Mouse (Mus musculus) heart, embryonic 15.5 days (tissue): ENCODE results near the gene Nsmce4a. TPM values are rescaled to one million over a fixed set of nuclear protein-coding genes. Genes with fewer than 3 reads are reported as not detected.

ENCODE experiments used
- ATAC-seq: fragments of 200-750 bp; cut with Nextera tagmentation; replicated peaks from 2 replicates; pipeline ENCODE4 v1.8.0; 2017; ENCODE audit warnings: low read depth, moderate TSS enrichment; ENCODE audit not compliant: insufficient number of reproducible peaks, insufficient read depth, low FRiP score
- H3K27ac ChIP-seq: fragments of 300-500 bp; sonication (generic); 2 replicates; pipeline ENCODE4 v1.5.1; 2015; ENCODE audit warnings: mild to moderate bottlenecking, inconsistent platforms
- H3K27me3 ChIP-seq: fragments of 300-500 bp; sonication (generic); 2 replicates; pipeline ENCODE4 v1.6.1; 2015; ENCODE audit warnings: inconsistent platforms
- H3K36me3 ChIP-seq: fragments of 300-500 bp; sonication (generic); 2 replicates; pipeline ENCODE4 v1.6.1; 2015; ENCODE audit warnings: mild to moderate bottlenecking, inconsistent platforms
- H3K4me1 ChIP-seq: fragments of 300-500 bp; sonication (generic); replicated peaks from 2 replicates; pipeline ENCODE4 v1.6.1; 2015; ENCODE audit warnings: inconsistent platforms
- H3K4me2 ChIP-seq: fragments of 300-500 bp; sonication (generic); 2 replicates; pipeline ENCODE4 v1.6.1; 2015; ENCODE audit warnings: inconsistent platforms, mild to moderate bottlenecking, moderate library complexity
- H3K4me3 ChIP-seq: fragments of 300-500 bp; sonication (generic); 2 replicates; pipeline ENCODE4 v1.5.1; 2015; ENCODE audit warnings: mild to moderate bottlenecking, inconsistent platforms
- H3K9ac ChIP-seq: fragments of 300-500 bp; sonication (generic); 2 replicates; pipeline ENCODE4 v1.6.1; 2015; ENCODE audit warnings: mild to moderate bottlenecking, inconsistent platforms
- H3K9me3 ChIP-seq: fragments of 300-500 bp; sonication (generic); replicated peaks from 2 replicates; pipeline ENCODE4 v1.6.1; 2016; ENCODE audit warnings: inconsistent platforms
- WGBS: fragments of 180-500 bp; shearing (Covaris S2); methylation state at CpG from one replicate; pipeline ENCODE4 v1.1.7; 2015; ENCODE audit warnings: mixed read lengths; 5-methylcytosine and 5-hydroxymethylcytosine counted together
- polyA plus RNA-seq: library from polyadenylated mRNA; unstranded; fragments of >200 nt; fragmentation: Nextera tagmentation; extraction: Ambion mirVana; gene quantifications from 2 replicates; pipeline ENCODE4 v1.2.1, GENCODE M21; 2015

Gene Nsmce4a
- polyA plus RNA-seq, 1 experiment from 2014 or later: 115 TPM

DNA sequence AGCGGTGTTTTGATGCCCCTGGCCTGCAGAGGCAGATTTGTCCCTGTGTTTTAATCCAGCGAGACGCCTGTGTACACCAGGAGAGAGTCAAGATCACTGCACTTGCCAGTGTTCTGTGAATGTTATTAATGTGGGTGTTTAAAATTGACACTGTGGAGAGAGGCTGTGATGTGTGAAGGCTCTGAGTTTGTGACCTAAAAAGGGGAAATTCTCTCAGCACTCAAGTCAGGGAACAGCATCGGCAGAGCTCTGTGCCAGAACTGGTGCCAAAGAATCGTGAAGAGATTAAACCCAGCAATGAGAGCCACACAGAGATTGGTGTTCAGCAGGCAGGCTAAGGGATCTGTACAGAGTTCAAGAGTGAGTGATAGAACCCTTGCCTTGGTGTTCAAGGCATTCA lies 17.3 kb downstream of the Nsmce4a start:
- no peak for ATAC-seq

DNA sequence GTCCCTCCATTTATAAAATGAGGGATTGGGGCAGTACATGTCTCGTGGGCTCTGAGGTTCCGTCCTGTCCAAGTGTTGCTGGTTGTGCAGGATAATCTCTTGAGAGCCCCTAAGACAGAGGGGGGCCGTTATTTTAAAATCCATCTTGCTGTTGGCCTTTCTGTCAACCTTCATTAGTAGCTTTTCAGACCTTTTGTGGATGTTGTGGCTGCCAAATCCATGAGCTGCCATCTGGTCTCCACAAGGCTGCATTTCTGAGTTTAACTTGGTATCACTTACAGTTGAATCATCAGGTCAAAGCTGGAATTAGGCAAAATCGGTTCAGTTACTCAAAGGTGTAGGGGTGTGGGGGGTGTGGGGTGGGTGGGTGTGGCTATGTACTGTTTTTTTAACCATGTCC lies 19.6 kb downstream of the Nsmce4a start:
- Histone ChIP-seq H3K27me3 (no peaks in the 10 kb centered on the region), H3K4me3 (no peak overlapping the region), H3K4me1 (peaks cover 11% of the 10 kb centered on the region), H3K9ac (no peak overlapping the region), H3K4me2 (no peak overlapping the region), H3K27ac (0 out of 2 replicates have a peak overlapping the region, but pooled peaks have one; percentile 4), H3K36me3 (no peaks in the 10 kb centered on the region), H3K9me3 (no peaks in the 10 kb centered on the region)
- ATAC-seq: no peak
- 83% methylated on average over 4 of the region's 4 CpGs for WGBS

More for the DNA sequence above, 17.3 kb downstream of the Nsmce4a start:
- 55% methylated on average over 5 of the region's 5 CpGs for WGBS
- Histone ChIP-seq H3K36me3 (no peaks in the 10 kb centered on the region), H3K4me1 (peaks cover 11% of the 10 kb centered on the region), H3K9me3 (no peaks in the 10 kb centered on the region), H3K4me3 (no peak overlapping the region), H3K27me3 (no peaks in the 10 kb centered on the region), H3K27ac (0 out of 2 replicates have a peak overlapping the region, but pooled peaks have one; percentile 16), H3K9ac (no peak overlapping the region), H3K4me2 (no peak overlapping the region)

DNA sequence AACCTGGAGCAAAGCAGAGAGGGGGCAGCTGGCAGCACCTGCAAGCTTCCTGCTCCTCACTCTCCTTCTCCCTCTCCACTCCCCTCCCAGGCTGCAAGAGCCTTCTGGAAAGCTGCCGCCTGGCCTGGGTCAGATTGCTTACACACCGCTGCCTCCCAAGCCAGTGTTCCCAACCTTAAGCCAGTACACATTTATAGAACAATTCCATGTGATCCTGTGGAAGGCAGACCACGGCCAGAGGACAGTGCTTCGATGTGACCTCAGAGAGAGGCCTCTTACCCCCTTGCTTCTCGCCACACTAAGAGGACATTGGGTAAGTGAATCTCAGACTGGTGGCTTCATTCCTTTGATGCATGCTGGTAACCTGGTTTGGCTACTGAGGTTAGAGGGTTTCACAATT lies 20.1 kb downstream of the Nsmce4a start:
- Histone ChIP-seq H3K4me1 (peaks cover 11% of the 10 kb centered on the region), H3K9me3 (no peaks in the 10 kb centered on the region), H3K36me3 (no peaks in the 10 kb centered on the region), H3K4me2 (no peak overlapping the region), H3K9ac (no peak overlapping the region), H3K27ac (peak overlapping the region; percentile 4; the same call in 1 of the 2 replicates), H3K27me3 (no peaks in the 10 kb centered on the region), H3K4me3 (no peak overlapping the region)
- 38% methylated on average over 5 of the region's 5 CpGs for WGBS
- no peak for ATAC-seq

DNA sequence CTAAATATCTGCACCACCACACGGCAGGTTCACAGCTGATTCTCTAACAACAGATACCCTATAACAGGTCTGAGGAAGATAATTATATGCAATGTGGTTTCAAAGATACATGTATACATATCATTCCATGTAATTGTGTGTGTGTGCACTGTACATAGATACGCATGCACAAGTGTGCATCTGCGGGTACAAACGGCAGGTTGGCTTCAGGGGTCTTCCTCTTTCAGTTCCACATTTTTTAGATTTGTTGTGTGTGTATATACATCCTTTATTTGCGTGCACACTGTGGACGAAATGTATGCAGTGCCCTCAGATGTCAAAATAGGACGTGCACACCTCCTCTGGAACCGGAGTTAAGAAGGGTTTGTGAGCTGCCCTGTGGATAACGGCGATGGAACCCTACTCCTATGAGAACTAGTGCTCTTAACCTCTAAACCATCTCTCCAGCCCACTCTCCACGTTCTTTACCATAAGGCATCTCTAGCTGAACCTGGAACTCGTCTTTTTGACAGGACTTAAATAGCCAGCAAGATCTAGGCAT lies 25.2 kb downstream of the Nsmce4a start:
- Histone ChIP-seq H3K27me3 (no peaks in the 10 kb centered on the region), H3K4me3 (peak overlapping the region; percentile 98), H3K9ac (no peak overlapping the region), H3K36me3 (peaks cover 11% of the 10 kb centered on the region; the same call in 1 of the 2 replicates), H3K4me1 (peaks cover 21% of the 10 kb centered on the region), H3K4me2 (no peak overlapping the region), H3K9me3 (no peaks in the 10 kb centered on the region), H3K27ac (peak overlapping the region; percentile 100)
- no peak for ATAC-seq
- WGBS: 76% methylated on average over 12 of the region's 12 CpGs

DNA sequence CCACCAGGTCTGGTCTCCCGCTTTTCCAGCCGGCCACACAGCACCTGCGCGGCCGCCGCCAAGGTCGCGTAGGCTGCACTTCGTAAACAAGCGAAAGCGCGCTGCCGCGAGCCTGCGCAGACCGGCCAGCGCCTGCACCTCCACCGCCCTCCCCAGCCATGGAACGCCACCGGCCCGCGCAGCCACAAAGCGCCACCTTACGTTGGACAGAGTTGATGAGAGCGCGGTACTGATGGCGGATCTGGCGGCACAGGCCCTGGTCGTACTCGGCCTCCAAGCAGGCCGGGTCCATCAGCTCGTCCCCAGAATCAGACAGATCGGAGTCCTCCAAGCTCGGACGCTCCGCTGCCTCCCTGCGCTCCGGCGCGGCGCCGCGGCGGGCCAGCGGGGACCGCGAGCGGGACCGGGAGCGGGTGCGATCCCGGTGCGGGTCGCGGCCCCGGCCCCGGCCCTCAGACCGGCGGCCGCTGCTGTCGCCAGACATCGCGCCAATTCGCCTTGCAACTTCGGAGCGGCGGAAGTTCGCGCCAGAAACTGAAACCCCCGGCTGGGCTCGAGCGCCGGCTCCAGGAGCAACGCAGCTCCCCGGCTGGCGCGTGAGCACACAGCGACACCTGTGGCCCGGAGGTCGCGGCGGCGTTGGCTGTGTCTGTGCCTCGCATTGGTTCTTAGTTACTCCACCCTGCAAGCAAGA lies 26.0 kb downstream of the Nsmce4a start:
- peak; percentile 94 for ATAC-seq
- H3K27me3 ChIP-seq: no peaks in the 10 kb centered on the region
- under 1% methylated on average over 84 of the region's 84 CpGs for WGBS
- peak overlapping the region; percentile 98 for H3K4me3 ChIP-seq
- H3K9ac ChIP-seq: peak overlapping the region; percentile 99
- H3K27ac ChIP-seq: peak overlapping the region; percentile 100
- peak overlapping the region; percentile 70 for H3K4me2 ChIP-seq
- H3K4me1 ChIP-seq: peaks cover 19% of the 10 kb centered on the region
- no peaks in the 10 kb centered on the region for H3K9me3 ChIP-seq
- peaks cover 19% of the 10 kb centered on the region for H3K36me3 ChIP-seq

DNA sequence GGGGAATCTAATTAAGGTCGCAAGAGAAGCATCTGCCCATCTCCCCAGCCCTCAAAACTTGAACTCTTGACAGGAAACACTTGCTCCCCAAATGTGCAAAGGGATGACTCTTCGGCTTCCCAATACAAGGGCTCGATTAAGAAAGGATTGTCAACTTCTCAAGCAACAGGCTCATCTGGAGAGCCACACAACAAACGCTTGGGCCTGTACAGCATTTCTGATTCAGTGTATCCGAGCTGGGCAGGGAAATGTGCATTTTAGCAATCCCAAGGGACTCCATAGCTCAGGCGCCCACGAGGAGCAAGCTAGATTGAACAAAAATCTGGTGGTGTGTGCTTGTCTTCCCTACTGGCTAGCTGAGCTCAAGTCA lies 26.5 kb downstream of the Nsmce4a start:
- H3K4me1 ChIP-seq: peaks cover 19% of the 10 kb centered on the region
- peak overlapping the region; percentile 99 for H3K9ac ChIP-seq
- peak overlapping the region; percentile 70 for H3K4me2 ChIP-seq
- no peaks in the 10 kb centered on the region for H3K27me3 ChIP-seq
- WGBS: 3% methylated on average over 7 of the region's 7 CpGs
- ATAC-seq: no peak
- no peaks in the 10 kb centered on the region for H3K9me3 ChIP-seq
- peak overlapping the region; percentile 98 for H3K4me3 ChIP-seq
- H3K36me3 ChIP-seq: peaks cover 23% of the 10 kb centered on the region
- peak overlapping the region; percentile 100 for H3K27ac ChIP-seq

DNA sequence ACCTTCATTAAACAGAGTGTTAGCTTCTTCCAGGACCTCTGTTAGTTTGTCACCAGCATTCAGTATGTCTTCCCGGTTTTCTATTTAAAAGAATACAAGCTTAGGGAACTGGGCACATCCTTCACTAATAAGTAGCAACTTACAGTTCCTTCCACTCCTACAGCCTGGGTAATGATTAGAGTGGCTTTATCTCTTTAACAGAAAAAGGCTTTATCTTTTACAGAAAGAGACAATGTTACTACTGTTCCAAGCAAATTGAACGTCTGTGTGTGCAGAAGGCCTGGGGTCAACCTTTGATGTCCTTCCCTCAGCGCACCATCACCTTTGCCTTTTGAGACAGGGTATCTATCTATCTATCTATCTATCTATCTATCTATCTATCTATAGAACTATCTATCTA lies 27.0 kb downstream of the Nsmce4a start:
- Histone ChIP-seq H3K36me3 (peaks cover 25% of the 10 kb centered on the region), H3K27ac (peak overlapping the region; percentile 100), H3K9ac (peak overlapping the region; percentile 99), H3K4me1 (peaks cover 19% of the 10 kb centered on the region), H3K27me3 (no peaks in the 10 kb centered on the region), H3K4me3 (peak overlapping the region; percentile 98), H3K4me2 (peak overlapping the region; percentile 70), H3K9me3 (no peaks in the 10 kb centered on the region)
- no peak for ATAC-seq
- 44% methylated on average over 3 of the region's 3 CpGs for WGBS

DNA sequence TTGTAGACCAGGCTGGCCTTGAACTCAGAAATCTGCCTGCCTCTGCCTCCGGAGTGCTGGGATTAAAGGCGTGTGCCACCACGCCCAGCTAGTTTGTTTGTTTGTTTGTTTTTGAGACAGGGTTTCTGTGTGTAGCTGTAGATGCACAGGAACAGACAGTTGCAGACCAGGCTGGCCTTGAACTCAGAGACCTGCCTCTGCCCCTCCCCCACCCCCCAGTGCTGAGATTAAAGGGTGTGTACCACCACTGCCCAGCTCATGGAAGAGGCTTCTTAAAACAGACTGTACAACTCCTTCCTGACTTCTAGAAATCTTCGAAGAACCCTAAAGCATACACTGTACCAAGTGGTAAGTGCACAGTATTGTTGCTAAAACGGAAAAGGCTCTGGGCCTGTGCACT lies 27.5 kb downstream of the Nsmce4a start:
- WGBS: 84% methylated on average over 5 of the region's 5 CpGs
- peaks cover 20% of the 10 kb centered on the region for H3K4me1 ChIP-seq
- no peak overlapping the region for H3K9ac ChIP-seq
- H3K4me2 ChIP-seq: peak overlapping the region; percentile 70
- no peak overlapping the region for H3K27ac ChIP-seq
- no peak for ATAC-seq
- no peaks in the 10 kb centered on the region for H3K27me3 ChIP-seq
- H3K4me3 ChIP-seq: peak overlapping the region; percentile 98; the same call in 1 of the 2 replicates
- peaks cover 25% of the 10 kb centered on the region for H3K36me3 ChIP-seq
- no peaks in the 10 kb centered on the region for H3K9me3 ChIP-seq

DNA sequence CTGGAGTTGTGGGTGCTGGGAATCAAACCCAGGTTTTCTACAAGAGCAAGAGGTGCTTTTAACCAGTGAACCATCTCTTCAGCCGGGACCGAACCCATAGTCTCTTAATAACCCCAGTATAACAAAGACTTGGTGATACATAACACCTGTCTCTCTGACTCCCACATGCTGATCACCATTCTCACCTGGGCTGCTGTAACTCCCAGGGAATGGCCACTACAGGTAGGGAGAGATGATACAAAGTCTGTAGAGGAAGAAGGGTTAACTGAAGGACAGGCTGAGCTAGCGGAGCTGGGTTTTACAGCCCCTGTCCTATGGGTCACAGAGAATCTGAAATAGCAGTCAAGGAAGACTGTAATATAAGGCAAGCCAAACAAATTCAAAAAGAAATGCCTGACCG lies 29.7 kb downstream of the Nsmce4a start:
- Histone ChIP-seq H3K4me1 (peaks cover 24% of the 10 kb centered on the region), H3K4me2 (no peak overlapping the region), H3K36me3 (peaks cover 45% of the 10 kb centered on the region), H3K27me3 (no peaks in the 10 kb centered on the region), H3K4me3 (no peak overlapping the region), H3K27ac (no peak overlapping the region), H3K9ac (no peak overlapping the region), H3K9me3 (no peaks in the 10 kb centered on the region)
- WGBS: 93% methylated on average over 4 of the region's 4 CpGs
- ATAC-seq: no peak

DNA sequence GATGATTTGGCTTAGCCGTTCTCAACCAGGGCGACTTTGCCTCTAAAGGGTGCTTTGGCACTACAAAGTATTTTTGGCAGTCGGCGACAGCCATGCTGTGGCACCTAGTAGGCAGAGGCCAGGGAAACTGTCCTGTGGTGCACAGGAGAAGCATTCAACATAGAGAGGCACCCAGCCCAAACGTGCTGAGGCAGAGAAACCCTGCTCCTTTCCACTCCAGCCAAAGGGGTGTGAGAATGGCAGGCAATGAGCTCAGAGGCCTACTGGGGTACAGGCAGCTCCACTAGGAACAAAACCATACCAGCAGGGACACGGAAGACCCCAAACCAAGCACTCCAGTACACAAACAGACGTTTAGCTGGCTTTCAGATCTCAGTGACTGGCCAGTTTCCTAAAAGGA lies 32.7 kb downstream of the Nsmce4a start:
- H3K4me3 ChIP-seq: no peak overlapping the region
- peaks cover 12% of the 10 kb centered on the region for H3K4me1 ChIP-seq
- H3K36me3 ChIP-seq: peaks cover 73% of the 10 kb centered on the region
- no peak for ATAC-seq
- no peak overlapping the region for H3K4me2 ChIP-seq
- no peaks in the 10 kb centered on the region for H3K27me3 ChIP-seq
- no peak overlapping the region for H3K9ac ChIP-seq
- H3K9me3 ChIP-seq: no peaks in the 10 kb centered on the region
- WGBS: 76% methylated on average over 7 of the region's 7 CpGs
- H3K27ac ChIP-seq: no peak overlapping the region

DNA sequence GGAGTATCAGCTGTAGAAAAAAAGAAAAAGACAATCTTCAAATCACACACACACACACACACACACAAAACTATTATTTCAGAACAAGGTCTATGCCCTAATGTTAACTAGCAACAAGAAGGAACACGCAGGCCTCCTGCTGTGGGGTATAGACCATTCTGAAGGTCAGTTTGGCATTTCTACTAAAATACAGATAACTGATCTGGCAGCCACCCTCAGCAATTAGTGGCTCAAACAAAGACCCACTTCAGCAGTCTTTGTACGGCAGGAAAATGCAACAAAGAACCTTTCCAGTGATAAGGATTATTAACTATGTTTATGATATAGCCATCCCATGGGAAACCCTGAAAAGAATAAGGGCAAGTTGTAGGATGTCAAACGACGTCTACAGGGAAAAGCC lies 35.9 kb downstream of the Nsmce4a start:
- Histone ChIP-seq H3K4me1 (peaks cover 5% of the 10 kb centered on the region; the same call in 1 of the 2 replicates), H3K27me3 (no peaks in the 10 kb centered on the region), H3K27ac (no peak overlapping the region), H3K36me3 (peaks cover 75% of the 10 kb centered on the region), H3K4me2 (no peak overlapping the region), H3K9me3 (no peaks in the 10 kb centered on the region), H3K9ac (no peak overlapping the region), H3K4me3 (no peak overlapping the region)
- 78% methylated on average over 4 of the region's 4 CpGs for WGBS
- ATAC-seq: no peak

DNA sequence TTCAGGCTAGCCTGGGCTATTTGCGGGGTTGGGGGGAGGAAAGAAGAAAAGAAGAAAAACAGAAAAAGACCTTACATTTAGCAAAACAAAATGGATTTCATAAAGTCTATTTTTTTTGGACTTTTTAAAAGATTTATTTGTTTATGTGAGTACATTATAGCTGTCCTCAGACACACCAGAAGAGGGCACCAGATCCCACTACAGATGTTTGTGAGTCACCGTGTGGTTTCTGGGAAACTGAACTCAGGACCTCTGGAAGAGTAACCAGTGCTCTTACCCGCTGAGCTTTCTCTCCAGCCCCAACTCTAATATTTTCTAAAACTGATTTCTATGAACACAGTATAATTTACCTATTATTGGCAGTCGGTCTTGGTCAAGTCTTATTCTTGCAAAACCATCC lies 37.7 kb downstream of the Nsmce4a start:
- Histone ChIP-seq H3K27ac (no peak overlapping the region), H3K9me3 (no peaks in the 10 kb centered on the region), H3K4me3 (no peak overlapping the region), H3K36me3 (peaks cover 75% of the 10 kb centered on the region), H3K27me3 (no peaks in the 10 kb centered on the region), H3K9ac (no peak overlapping the region), H3K4me1 (peaks cover 2% of the 10 kb centered on the region; the same call in 1 of the 2 replicates), H3K4me2 (no peak overlapping the region)
- 86% methylated on average over 4 of the region's 4 CpGs for WGBS
- ATAC-seq: no peak
